Mouse (Mus musculus): ENCODE results near the gene Map2k6.

Map2k6 gene

GRCm38 (mm10) chr11:110403602-110404001 lies 4.7 kb downstream of the Map2k6 start:
- DNase-seq (ENCODE audit: low read depth, low spot score) = no peak

GRCm38 (mm10) chr11:110405607-110406006 lies 6.7 kb downstream of the Map2k6 start:
- DNase-seq (ENCODE audit: low read depth, low spot score) = no peak

GRCm38 (mm10) chr11:110409131-110409530 lies 10.2 kb downstream of the Map2k6 start:
- peak; percentile 67 for DNase-seq (ENCODE audit: low read depth, low spot score)

GRCm38 (mm10) chr11:110409776-110410175 lies 10.9 kb downstream of the Map2k6 start:
- DNase-seq (ENCODE audit: low read depth, low spot score) = peak; percentile 89

- DNase-seq (ENCODE audit: low read depth, low spot score) = no peak
These were observed 12.7 kb downstream of the Map2k6 start for GRCm38 (mm10) chr11:110411596-110411995.

- no peak for DNase-seq (ENCODE audit: low read depth, low spot score)
These were observed 15.3 kb downstream of the Map2k6 start for GRCm38 (mm10) chr11:110414263-110414662.

- no peak for DNase-seq (ENCODE audit: low read depth, low spot score)
These were observed 17.8 kb downstream of the Map2k6 start for GRCm38 (mm10) chr11:110416691-110417090.

GRCm38 (mm10) chr11:110420463-110420862 lies 21.5 kb downstream of the Map2k6 start:
- DNase-seq (ENCODE audit: low read depth, low spot score) = no peak

- no peak for DNase-seq (ENCODE audit: low read depth, low spot score)
These were observed 27.7 kb downstream of the Map2k6 start for GRCm38 (mm10) chr11:110426572-110427145.

GRCm38 (mm10) chr11:110427159-110427561 lies 28.2 kb downstream of the Map2k6 start:
- DNase-seq (ENCODE audit: low read depth, low spot score) = no peak

- DNase-seq (ENCODE audit: low read depth, low spot score) = no peak
These were observed 30.1 kb downstream of the Map2k6 start for GRCm38 (mm10) chr11:110428999-110429398.

- DNase-seq (ENCODE audit: low read depth, low spot score) = no peak
These were observed 31.0 kb downstream of the Map2k6 start for GRCm38 (mm10) chr11:110429837-110430418.

- DNase-seq (ENCODE audit: low read depth, low spot score) = no peak
These were observed 37.1 kb downstream of the Map2k6 start for GRCm38 (mm10) chr11:110435839-110436556.

- DNase-seq (ENCODE audit: low read depth, low spot score) = no peak
These were observed 38.1 kb downstream of the Map2k6 start for GRCm38 (mm10) chr11:110436998-110437397.

GRCm38 (mm10) chr11:110438135-110438534 lies 39.2 kb downstream of the Map2k6 start:
- no peak for DNase-seq (ENCODE audit: low read depth, low spot score)

- DNase-seq (ENCODE audit: low read depth, low spot score) = no peak
These were observed 39.9 kb downstream of the Map2k6 start for GRCm38 (mm10) chr11:110438700-110439296.

- DNase-seq (ENCODE audit: low read depth, low spot score) = no peak
These were observed 40.4 kb downstream of the Map2k6 start for GRCm38 (mm10) chr11:110439354-110439753.

GRCm38 (mm10) chr11:110444576-110444975 lies 45.7 kb downstream of the Map2k6 start:
- DNase-seq (ENCODE audit: low read depth, low spot score) = no peak

- peak; percentile 77 for DNase-seq (ENCODE audit: low read depth, low spot score)
These were observed 49.3 kb downstream of the Map2k6 start for GRCm38 (mm10) chr11:110448131-110448725.

- DNase-seq (ENCODE audit: low read depth, low spot score) = peak; percentile 28
These were observed 49.8 kb downstream of the Map2k6 start for GRCm38 (mm10) chr11:110448726-110449161.

- peak; percentile 75 for DNase-seq (ENCODE audit: low read depth, low spot score)
These were observed 50.3 kb downstream of the Map2k6 start for GRCm38 (mm10) chr11:110449183-110449582.
